Mouse (Mus musculus) heart, adult 9 months (tissue): ENCODE data around the gene Tuft1.
"Not testable (repeated sequence)": the region's sequence is repeated elsewhere in the genome, so short reads cannot be mapped to it uniquely, and the experiment has no call there.

Experiments used
- DNase-seq, 2 experiments: peaks; one replicate each; pipeline ENCODE4 v3.0.0; 2022; ENCODE audit warnings: low spot score in 2 of 2

The Tuft1 gene

GRCm38 (mm10) chr3:94658740-94659095, at the start of gene Tuft1:
Tuft1 (minus strand) TSS chr3:94658872.
- peak; percentile 57 to 73 for DNase-seq

GRCm38 (mm10) chr3:94703364-94703763, 44.7 kb upstream of the Tuft1 start:
- DNase-seq = not testable (repeated sequence)

GRCm38 (mm10) chr3:94702856-94703255, 44.2 kb upstream of the Tuft1 start:
- DNase-seq = no peak

- not testable (repeated sequence) for DNase-seq
Observed at GRCm38 (mm10) chr3:94702163-94702810, 43.6 kb upstream of the Tuft1 start.

GRCm38 (mm10) chr3:94696257-94696656, 37.6 kb upstream of the Tuft1 start:
- DNase-seq = not testable (repeated sequence)

- DNase-seq = not testable (repeated sequence)
Observed at GRCm38 (mm10) chr3:94695591-94695990, 36.9 kb upstream of the Tuft1 start.

GRCm38 (mm10) chr3:94693874-94694273, 35.2 kb upstream of the Tuft1 start:
- DNase-seq = not testable (repeated sequence)

- DNase-seq = no peak
Observed at GRCm38 (mm10) chr3:94693329-94693825, 34.7 kb upstream of the Tuft1 start, which contains the start of gene Selenbp2. Selenbp2 (plus strand) TSS chr3:94693556.

GRCm38 (mm10) chr3:94691694-94692093, 33.0 kb upstream of the Tuft1 start:
- DNase-seq = not testable (repeated sequence)

- DNase-seq = peak in 1 of 2 experiments; percentile 5
Observed at GRCm38 (mm10) chr3:94690616-94691247, 32.1 kb upstream of the Tuft1 start.

GRCm38 (mm10) chr3:94690162-94690561, 31.5 kb upstream of the Tuft1 start:
- not testable (repeated sequence) for DNase-seq

GRCm38 (mm10) chr3:94689195-94689594, 30.5 kb upstream of the Tuft1 start:
- DNase-seq = not testable (repeated sequence)

GRCm38 (mm10) chr3:94688698-94689097, 30.0 kb upstream of the Tuft1 start:
- DNase-seq = not testable (repeated sequence)

GRCm38 (mm10) chr3:94685989-94686772, 27.5 kb upstream of the Tuft1 start:
- DNase-seq = not testable (repeated sequence)

- DNase-seq = no peak
Observed at GRCm38 (mm10) chr3:94683646-94684045, 25.0 kb upstream of the Tuft1 start.

- DNase-seq = peak; percentile 28 to 47
Observed at GRCm38 (mm10) chr3:94680783-94681182, 22.1 kb upstream of the Tuft1 start.

- not testable (repeated sequence) for DNase-seq
Observed at GRCm38 (mm10) chr3:94680032-94680431, 21.4 kb upstream of the Tuft1 start.

- no peak for DNase-seq
Observed at GRCm38 (mm10) chr3:94679351-94679841, 20.7 kb upstream of the Tuft1 start.

GRCm38 (mm10) chr3:94675101-94675500, 16.4 kb upstream of the Tuft1 start:
- not testable (repeated sequence) for DNase-seq

GRCm38 (mm10) chr3:94665896-94666295, 7.2 kb upstream of the Tuft1 start:
- not testable (repeated sequence) for DNase-seq

GRCm38 (mm10) chr3:94665060-94665802, 6.6 kb upstream of the Tuft1 start:
- not testable (repeated sequence) for DNase-seq
